ENCODE assay signal across 8 mouse cellular contexts in genomic region chr6:56832407-56832796, GRCm38 (mm10). TPM values are rescaled to one million over a fixed set of nuclear protein-coding genes. Genes with fewer than 3 reads are reported as not detected.
DNase-seq lines count a peak whose midpoint lies in the region; ATAC-seq and TF ChIP-seq lines count a peak whose summit lies in the region.

No protein-coding gene starts in this region.

- no peak for TF ChIP-seq EP300 in lung, postnatal 0 days (IDR thresholded peaks at IDR 0.05)

- ATAC-seq in kidney, embryonic 14.5 days (ENCODE audit: low FRiP score, low TSS enrichment): no peak; the same call in 1 of the 2 replicates
- peak; percentile 7 to 27; a peak in 1 of 4 replicates for ATAC-seq in hematopoietic stem cell, adult 5-6 weeks (replicated peaks in 1 of 2; ENCODE audit: insufficient read depth in 1 of 2, low FRiP score in 2 of 2, low TSS enrichment in 1 of 2, low read depth in 1 of 2, poor library complexity in 2 of 2, severe bottlenecking in 2 of 2)
- no peak for ATAC-seq in lung, postnatal 0 days

- H3K27me3 ChIP-seq in kidney, embryonic 14.5 days (ENCODE audit: control insufficient read depth, insufficient read depth, low read length): no peaks in the 10 kb centered on the region
- H3K27me3 ChIP-seq in lung, postnatal 0 days (replicated peaks; ENCODE audit: insufficient read depth, low read length): no peaks in the 10 kb centered on the region

- peak overlapping the region; percentile 76 for H3K4me3 ChIP-seq in kidney, embryonic 14.5 days (ENCODE audit: low read length)
- peak overlapping the region; percentile 94 for H3K4me3 ChIP-seq in brown adipose tissue, adult 24 weeks (ENCODE audit: insufficient read depth, low read depth, low read length)
- peak overlapping the region; percentile 66 for H3K4me3 ChIP-seq in lung, postnatal 0 days (ENCODE audit: low read depth, low read length)

- H3K27ac ChIP-seq in kidney, embryonic 14.5 days (ENCODE audit: low read depth, low read length): peak overlapping the region; percentile 60
- H3K27ac ChIP-seq in brown adipose tissue, adult 24 weeks (replicated peaks; ENCODE audit: low read depth, low read length): 0 out of 2 replicates have a peak overlapping the region, but pooled peaks have one; percentile 29
- peak overlapping the region; percentile 89 for H3K27ac ChIP-seq in lung, postnatal 0 days (ENCODE audit: low read length)

- H3K9ac ChIP-seq in kidney, embryonic 14.5 days (ENCODE audit: low read depth, low read length): peak overlapping the region; percentile 82
- H3K9ac ChIP-seq in lung, postnatal 0 days (replicated peaks; ENCODE audit: low read depth): peak overlapping the region; percentile 72

- H3K36me3 ChIP-seq in kidney, embryonic 14.5 days (ENCODE audit: control insufficient read depth, insufficient read depth, low read length): peaks cover 13% of the 10 kb centered on the region
- H3K36me3 ChIP-seq in lung, postnatal 0 days (ENCODE audit: insufficient read depth, low read length): no peaks in the 10 kb centered on the region

- H3K4me2 ChIP-seq in kidney, embryonic 14.5 days (replicated peaks; ENCODE audit: low read depth, low read length): peak overlapping the region; percentile 70
- peak overlapping the region; percentile 81 for H3K4me2 ChIP-seq in lung, postnatal 0 days (replicated peaks; ENCODE audit: low read depth, low read length)

- H3K9me3 ChIP-seq in kidney, embryonic 14.5 days (ENCODE audit: control insufficient read depth, low read length): no peaks in the 10 kb centered on the region
- no peaks in the 10 kb centered on the region for H3K9me3 ChIP-seq in lung, postnatal 0 days (ENCODE audit: low read length)

- 1% methylated on average over 15 of the region's 15 CpGs for WGBS in kidney, embryonic 14.5 days
- 1% methylated on average over 15 of the region's 15 CpGs for WGBS in lung, postnatal 0 days

- no peak for TF ChIP-seq CTCF in lung, postnatal 0 days (IDR thresholded peaks at IDR 0.05)

- H3K4me1 ChIP-seq in kidney, embryonic 14.5 days (ENCODE audit: control insufficient read depth, insufficient read depth, low read length): no peaks in the 10 kb centered on the region
- H3K4me1 ChIP-seq in brown adipose tissue, adult 24 weeks (ENCODE audit: control insufficient read depth, insufficient read depth, insufficient read length, low read length): peaks cover 5% of the 10 kb centered on the region; the same call in 1 of the 2 replicates
- H3K4me1 ChIP-seq in lung, postnatal 0 days (ENCODE audit: insufficient read depth, low read depth, low read length): no peaks in the 10 kb centered on the region

- DNase-seq in kidney, adult 8-10 months: no peak
- DNase-seq in lung, postnatal 0 days (ENCODE audit: low spot score): peak; percentile 17
- DNase-seq in right cerebral cortex, adult 18-20 months: no peak
- no peak for DNase-seq in cerebellum, postnatal 4 days (ENCODE audit: low spot score in 2 of 2)
- DNase-seq in layer of hippocampus, postnatal 36 days: no peak

RNA-seq across cellular contexts. Expression of gene Fkbp9, which starts 0.5 kb away (rescaled TPM):
- polyA plus RNA-seq in kidney, embryonic 14.5 days (2014; fragmentation: Nextera tagmentation; extraction: Ambion mirVana): 56.1 and 103 TPM in 2 replicates
- polyA plus RNA-seq in brown adipose tissue, adult 24 weeks (2012; ENCODE audit: insufficient read depth, insufficient read length, missing spikeins): 44.6 and 50.2 TPM in 2 replicates
- total RNA-seq in hematopoietic stem cell, adult 5-6 weeks (2017): 24.0 and 28.7 TPM in 2 replicates
- 130 and 134 TPM in 2 replicates for polyA plus RNA-seq in lung, postnatal 0 days (2015; fragmentation: Nextera tagmentation; extraction: Ambion mirVana)
- 10 to 100 TPM; 24.6 to 27.3 TPM for total RNA-seq in layer of hippocampus, postnatal 36 days (2021)

RNA-seq across cellular contexts. Expression of gene Kbtbd2, which starts 34.8 kb away (rescaled TPM):
- polyA plus RNA-seq in kidney, embryonic 14.5 days (2014; fragmentation: Nextera tagmentation; extraction: Ambion mirVana): 20.4 and 38.3 TPM in 2 replicates
- 15.4 and 16.1 TPM in 2 replicates for polyA plus RNA-seq in brown adipose tissue, adult 24 weeks (2012; ENCODE audit: insufficient read depth, insufficient read length, missing spikeins)
- total RNA-seq in hematopoietic stem cell, adult 5-6 weeks (2017): 55.6 and 87.1 TPM in 2 replicates
- 20.5 and 21.5 TPM in 2 replicates for polyA plus RNA-seq in lung, postnatal 0 days (2015; fragmentation: Nextera tagmentation; extraction: Ambion mirVana)
- 10 to 100 TPM; 57.4 to 59.7 TPM for total RNA-seq in layer of hippocampus, postnatal 36 days (2021)

Comparison
In these comparisons a context has a peak if more than half of its experiments do, and no peak if none do; other contexts are left out.
1. ATAC-seq: peak in hematopoietic stem cell, adult 5-6 weeks (2 of 2); none in kidney, embryonic 14.5 days (single experiment) and lung, postnatal 0 days (single experiment).
2. H3K27ac ChIP-seq: peak in every context shown above with its lines; median percentile 89 in lung, postnatal 0 days; 60 in kidney, embryonic 14.5 days; 29 in brown adipose tissue, adult 24 weeks.
3. Peak in every context shown above with its lines, with median percentiles within 50 percentile points of each other: H3K4me3 ChIP-seq.